Mouse (Mus musculus): ENCODE measurements around the gene Btbd17.

DNA sequence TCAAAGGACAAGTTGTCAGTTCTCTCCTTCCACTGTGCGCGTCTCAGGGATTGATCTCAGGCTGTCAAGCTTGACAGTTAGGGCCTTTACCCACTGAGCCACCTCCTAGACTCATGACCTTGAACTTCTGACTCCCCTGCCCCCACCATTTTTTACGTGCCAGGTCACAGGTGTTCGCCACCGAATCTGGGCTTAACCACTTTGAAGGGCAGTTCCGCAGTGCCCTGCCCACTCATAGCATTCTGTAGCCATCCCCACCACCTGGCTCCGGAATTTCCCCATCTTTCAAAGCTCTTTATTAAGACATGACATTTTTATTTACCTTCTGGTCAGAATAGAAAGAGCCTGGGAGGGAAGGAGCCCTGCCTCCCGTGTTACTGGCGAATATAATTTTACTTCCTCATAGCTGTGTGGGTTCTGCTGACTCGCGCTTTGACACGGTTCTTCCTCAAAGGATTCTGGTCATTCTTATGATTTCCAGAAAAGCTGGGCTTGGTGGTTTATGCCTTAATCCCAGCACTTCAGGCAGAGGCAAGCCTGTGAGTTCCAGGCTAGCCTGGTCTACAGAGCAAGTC lies 48.1 kb downstream of the Btbd17 start:
- TF ChIP-seq CTCF (IDR thresholded peaks at IDR 0.05; ENCODE audit: control insufficient read depth, insufficient read depth, insufficient read length) (no peak), MAX (IDR thresholded peaks at IDR 0.05) (no peak), CEBPB (IDR thresholded peaks at IDR 0.05; ENCODE audit: low read depth) (no peak), MYOD1 (IDR thresholded peaks at IDR 0.05; ENCODE audit: control insufficient read depth, insufficient read length, low read depth) (no peak), MYOG (IDR thresholded peaks at IDR 0.05; ENCODE audit: control insufficient read depth, extremely low read depth, insufficient read length) (no peak), USF1 (IDR thresholded peaks at IDR 0.05; ENCODE audit: low read depth) (no peak), FOSL1 (IDR thresholded peaks at IDR 0.05; ENCODE audit: insufficient read depth, low read length, poor library complexity, severe bottlenecking) (no peak)
